9 mouse cellular contexts compared by ENCODE assay signal in genomic region chr14:76254565-76255501, GRCm38 (mm10).
DNase-seq lines count a peak whose midpoint lies in the region; ATAC-seq and TF ChIP-seq lines count a peak whose summit lies in the region.
"Had no signal": no experiment of that assay in that cellular context is flagged by ENCODE, and none has a peak within 500 bp of the region (broad histone marks: within the 10 kb centered on the region; RNA-seq: fewer than 3 reads in every experiment).

No protein-coding gene starts in this region.

- intact Hi-C loops in left cerebral cortex, postnatal 10 days (cut with DNase I): no loop called here

- 0 out of 2 replicates have a peak, but pooled peaks cover 5% of the 10 kb centered on the region for H3K4me1 ChIP-seq in kidney, postnatal 0 days (replicated peaks; ENCODE audit: insufficient read depth, low read length)
- peaks cover 19% of the 10 kb centered on the region for H3K4me1 ChIP-seq in kidney, embryonic 15.5 days
- peaks cover 24% of the 10 kb centered on the region for H3K4me1 ChIP-seq in midbrain, embryonic 16.5 days (ENCODE audit: control insufficient read depth, insufficient read depth, low read length)

- peak; percentile 29; the same call in 1 of the 2 replicates for ATAC-seq in kidney, postnatal 0 days (replicated peaks; ENCODE audit: low FRiP score, low read depth)
- no peak; the same call in 1 of the 2 replicates for ATAC-seq in kidney, embryonic 15.5 days (replicated peaks; ENCODE audit: low FRiP score)
- peak; percentile 91 for ATAC-seq in midbrain, embryonic 16.5 days

- H3K4me3 ChIP-seq in kidney, postnatal 0 days (replicated peaks; ENCODE audit: low read depth, low read length): no peak overlapping the region
- H3K4me3 ChIP-seq in kidney, embryonic 15.5 days (replicated peaks): no peak overlapping the region
- no peak overlapping the region for H3K4me3 ChIP-seq in midbrain, embryonic 16.5 days (ENCODE audit: low read depth, low read length)

- no peak overlapping the region for H3K4me2 ChIP-seq in kidney, postnatal 0 days (ENCODE audit: low read length)
- H3K4me2 ChIP-seq in kidney, embryonic 15.5 days: no peak overlapping the region; the same call in 1 of the 2 replicates
- H3K4me2 ChIP-seq in midbrain, embryonic 16.5 days (ENCODE audit: low read length): peak overlapping the region; percentile 20

- TF ChIP-seq CTCF in kidney, postnatal 0 days (IDR thresholded peaks at IDR 0.05; ENCODE audit: low read depth): no peak

- no peak overlapping the region for H3K9ac ChIP-seq in kidney, postnatal 0 days (ENCODE audit: low read depth, low read length)
- H3K9ac ChIP-seq in kidney, embryonic 15.5 days: no peak overlapping the region
- peak overlapping the region; percentile 43; the same call in 1 of the 2 replicates for H3K9ac ChIP-seq in midbrain, embryonic 16.5 days (ENCODE audit: low read depth, low read length)

- no peak overlapping the region for H3K27ac ChIP-seq in kidney, postnatal 0 days
- no peak overlapping the region for H3K27ac ChIP-seq in kidney, embryonic 15.5 days
- peak overlapping the region; percentile 23 for H3K27ac ChIP-seq in midbrain, embryonic 16.5 days (ENCODE audit: low read length)

- H3K36me3 ChIP-seq in kidney, postnatal 0 days (ENCODE audit: insufficient read depth, low read length): no peaks in the 10 kb centered on the region
- no peaks in the 10 kb centered on the region for H3K36me3 ChIP-seq in kidney, embryonic 15.5 days
- no peaks in the 10 kb centered on the region for H3K36me3 ChIP-seq in midbrain, embryonic 16.5 days (ENCODE audit: control insufficient read depth, insufficient read depth, low read length)

- no peak for DNase-seq in kidney, postnatal 0 days (ENCODE audit: low spot score)
- DNase-seq in frontal cortex, adult 2 months (ENCODE audit: extremely low spot score in 1 of 2, low spot score in 1 of 2): peak; percentile 64 to 74
- peak; percentile 66 for DNase-seq in heart, postnatal 4 days
- DNase-seq in left cerebral cortex, postnatal 10 days (ENCODE audit: extremely low spot score in 1 of 2, low spot score in 2 of 2): peak; percentile 71 to 77
- no peak for DNase-seq in thymus, postnatal 14 days
- DNase-seq in thymus, postnatal 36 days: no peak

- 33% methylated on average over 30 of the region's 30 CpGs for WGBS in kidney, postnatal 0 days
- 39% methylated on average over 30 of the region's 30 CpGs for whole genome bisulfite sequencing in kidney, embryonic 15.5 days
- 7% methylated on average over 30 of the region's 30 CpGs for WGBS in midbrain, embryonic 16.5 days

- no peaks in the 10 kb centered on the region for H3K9me3 ChIP-seq in kidney, postnatal 0 days (replicated peaks; ENCODE audit: low read length)
- no peaks in the 10 kb centered on the region for H3K9me3 ChIP-seq in kidney, embryonic 15.5 days (replicated peaks)
- H3K9me3 ChIP-seq in midbrain, embryonic 16.5 days (replicated peaks; ENCODE audit: control insufficient read depth, low read length, poor library complexity, severe bottlenecking): no peaks in the 10 kb centered on the region

- no peaks in the 10 kb centered on the region for H3K27me3 ChIP-seq in kidney, postnatal 0 days (ENCODE audit: insufficient read depth, low read length)
- no peaks in the 10 kb centered on the region; the same call in 1 of the 2 replicates for H3K27me3 ChIP-seq in kidney, embryonic 15.5 days
- H3K27me3 ChIP-seq in midbrain, embryonic 16.5 days (ENCODE audit: control insufficient read depth, insufficient read depth, low read depth, low read length): no peaks in the 10 kb centered on the region
- H3K27me3 ChIP-seq: CH12.LX had no signal

Comparison
In these comparisons a context has a peak if more than half of its experiments do, and no peak if none do; other contexts are left out.
1. DNase-seq: peak in frontal cortex, adult 2 months (2 of 2), heart, postnatal 4 days (single experiment) and left cerebral cortex, postnatal 10 days (2 of 2); none in kidney, postnatal 0 days (single experiment), thymus, postnatal 14 days (single experiment) and thymus, postnatal 36 days (0 of 2).